Mouse (Mus musculus) CH12.LX (cell line): ENCODE results near the gene Slc30a9. TPM values are rescaled to one million over a fixed set of nuclear protein-coding genes. Genes with fewer than 3 reads are reported as not detected.

ENCODE experiments used
- DNase-seq: peaks from one replicate; pipeline ENCODE4 v3.0.0-alpha.2; 2013; ENCODE audit errors: extremely low read depth
- H3K27ac ChIP-seq: 2 replicates; pipeline ENCODE4 v1.5.1; 2012; ENCODE audit warnings: low read depth, mild to moderate bottlenecking, control low read depth, moderate library complexity; ENCODE audit not compliant: insufficient read depth
- H3K27me3 ChIP-seq: replicated peaks from 2 replicates; pipeline ENCODE3; 2012; ENCODE audit warnings: inconsistent platforms
- H3K36me3 ChIP-seq, 2 experiments: replicated peaks in 1 of 2; 2 replicates each; pipeline versions ENCODE3 to v1.6.1; 2012; ENCODE audit warnings: inconsistent platforms in 1 of 2, low read length in 1 of 2, mild to moderate bottlenecking in 1 of 2, mixed read lengths in 1 of 2, moderate library complexity in 1 of 2; ENCODE audit not compliant: control insufficient read depth in 1 of 2, insufficient read depth in 1 of 2
- H3K4me1 ChIP-seq, 2 experiments: 2 replicates each; pipeline ENCODE4 v1.6.1; 2012; ENCODE audit warnings: inconsistent platforms in 1 of 2, moderate library complexity in 1 of 2; ENCODE audit not compliant: insufficient read depth in 2 of 2, control insufficient read depth in 1 of 2
- H3K4me2 ChIP-seq: 2 replicates; pipeline ENCODE4 v1.6.1; 2012; ENCODE audit warnings: low read depth, mild to moderate bottlenecking, control low read depth; ENCODE audit not compliant: poor library complexity, insufficient read depth, severe bottlenecking
- H3K4me3 ChIP-seq, 3 experiments: fragments of 150-350 bp in 1 of 3; sonication (generic) in 1 of 3; replicated peaks in 1 of 3; 2 replicates each; pipeline versions ENCODE3 to v1.5.1; 2011 to 2012; ENCODE audit warnings: low read depth in 2 of 3, low read length in 2 of 3, mild to moderate bottlenecking in 2 of 3, moderate library complexity in 2 of 3, control low read depth in 1 of 3, improper control_type of control experiment in 1 of 3, inconsistent platforms in 1 of 3, mixed read lengths in 1 of 3; ENCODE audit not compliant: poor library complexity in 1 of 3
- H3K79me2 ChIP-seq: replicated peaks from 2 replicates; pipeline ENCODE4 v1.6.1; 2012; ENCODE audit warnings: mild to moderate bottlenecking, moderate library complexity; ENCODE audit not compliant: control insufficient read depth, poor library complexity, insufficient read depth, severe bottlenecking; ENCODE audit errors: extremely low read depth
- H3K9ac ChIP-seq: 2 replicates; pipeline ENCODE4 v1.6.1; 2012; ENCODE audit warnings: low read depth, mild to moderate bottlenecking, control low read depth, moderate library complexity; ENCODE audit not compliant: insufficient read depth
- H3K9me3 ChIP-seq: replicated peaks from 2 replicates; pipeline ENCODE3; 2012; ENCODE audit warnings: low read length, inconsistent platforms, mixed read lengths
- GABPA ChIP-seq: IDR thresholded peaks from 2 replicates; pipeline ENCODE4 v1.6.1; 2012; ENCODE audit warnings: low read depth, low read length, improper control_type of control experiment, inconsistent platforms; ENCODE audit not compliant: insufficient replicate concordance
- MXI1 ChIP-seq: IDR thresholded peaks from 2 replicates; pipeline ENCODE4 v1.6.1; 2011; ENCODE audit warnings: mild to moderate bottlenecking, low read depth, low read length, improper control_type of control experiment
- SMC3 ChIP-seq: IDR thresholded peaks from 2 replicates; pipeline ENCODE4 v1.6.1; 2011; ENCODE audit warnings: low read depth, low read length, improper control_type of control experiment
- TBP ChIP-seq: conservative IDR thresholded peaks from 2 replicates; pipeline ENCODE4 v1.6.1; 2011; ENCODE audit warnings: low read depth, low read length, improper control_type of control experiment
- TCF12 ChIP-seq: IDR thresholded peaks from 2 replicates; pipeline ENCODE4 v1.6.1; 2014; ENCODE audit warnings: low read depth, mild to moderate bottlenecking, inconsistent platforms, low read length, improper control_type of control experiment
- UBTF ChIP-seq: IDR thresholded peaks from 2 replicates; pipeline ENCODE4 v1.6.1; 2012; ENCODE audit warnings: low read depth, mild to moderate bottlenecking, inconsistent platforms, low read length, improper control_type of control experiment, moderate library complexity
- USF1 ChIP-seq: IDR thresholded peaks from 2 replicates; pipeline ENCODE4 v1.6.1; 2014; ENCODE audit warnings: low read depth, mild to moderate bottlenecking, inconsistent platforms, low read length, improper control_type of control experiment
- dilution Hi-C: fragments of 300-500 bp; cut with MboI; formaldehyde crosslinking; loops from 2 replicates; pipeline ENCODE4 v1.14.3; 2020; ENCODE audit warnings: low sequenced_read_pairs; ENCODE audit not compliant: extremely low pct_unique_long_range_greater_than_20kb, extremely low pct_ligation_motif_present
- in situ Hi-C: fragments of 300-500 bp; cut with MboI; formaldehyde crosslinking; loops from 3 replicates; pipeline ENCODE4 v1.14.3; 2019; ENCODE audit warnings: low sequenced_read_pairs, low pct_ligation_motif_present, low pct_unique_long_range_greater_than_20kb, mixed read lengths
- polyA plus RNA-seq: library from polyadenylated mRNA; unstranded; fragments of >175 nt; gene quantifications from 2 replicates; pipeline ENCODE4 v1.2.1, GENCODE M21; 2012; ENCODE audit warnings: low read depth; ENCODE audit not compliant: insufficient read length
- total RNA-seq, 2 experiments: library from RNA; depleted of rRNA; stranded (reverse); fragments of 300-350 nt in 1 of 2; fragments of >200 nt in 1 of 2; gene quantifications; 2 replicates each; pipeline ENCODE4 v1.2.3; 2012 to 2014

Slc30a9 gene
- total and polyA plus RNA-seq, 3 experiments: 19.6 to 41.2 (median 35.6) TPM

DNA sequence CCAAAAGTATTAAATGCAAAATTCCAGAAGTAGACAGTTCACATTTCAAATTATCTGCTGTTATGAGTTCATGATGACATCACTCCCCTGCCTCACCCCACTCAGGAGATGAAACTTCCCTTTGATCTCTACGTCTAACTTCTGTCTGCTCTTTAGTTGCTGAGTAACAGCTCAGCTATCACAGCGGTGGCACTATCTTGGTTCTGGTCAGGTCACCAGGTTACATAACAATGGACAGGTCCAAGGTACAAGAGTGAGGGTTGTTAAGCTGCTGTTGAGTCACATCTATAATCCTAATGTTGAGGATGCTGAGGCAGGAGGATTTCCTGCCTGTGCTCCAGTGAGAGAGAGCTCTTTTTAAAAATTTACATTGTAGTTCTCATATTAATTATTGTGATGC lies 56.2 kb downstream of the Slc30a9 start:
- H3K36me3 ChIP-seq: no peaks in the 10 kb centered on the region
- H3K27me3 ChIP-seq: no peaks in the 10 kb centered on the region
- no peak for DNase-seq
- no peaks in the 10 kb centered on the region for H3K79me2 ChIP-seq
- no peak overlapping the region for H3K27ac ChIP-seq
- no peaks in the 10 kb centered on the region for H3K9me3 ChIP-seq
- H3K4me1 ChIP-seq: peaks cover 0 to 17% of the 10 kb centered on the region in 2 experiments; a peak in 3 of 4 replicates
- H3K4me2 ChIP-seq: no peak overlapping the region
- no peak overlapping the region for H3K9ac ChIP-seq
- TF ChIP-seq USF1 (no peak), UBTF (no peak), SMC3 (no peak), TBP (no peak), TCF12 (no peak)
- in situ Hi-C loops (no loop called here), dilution Hi-C loops (no loop called here)
- H3K4me3 ChIP-seq: no peak overlapping the region

DNA sequence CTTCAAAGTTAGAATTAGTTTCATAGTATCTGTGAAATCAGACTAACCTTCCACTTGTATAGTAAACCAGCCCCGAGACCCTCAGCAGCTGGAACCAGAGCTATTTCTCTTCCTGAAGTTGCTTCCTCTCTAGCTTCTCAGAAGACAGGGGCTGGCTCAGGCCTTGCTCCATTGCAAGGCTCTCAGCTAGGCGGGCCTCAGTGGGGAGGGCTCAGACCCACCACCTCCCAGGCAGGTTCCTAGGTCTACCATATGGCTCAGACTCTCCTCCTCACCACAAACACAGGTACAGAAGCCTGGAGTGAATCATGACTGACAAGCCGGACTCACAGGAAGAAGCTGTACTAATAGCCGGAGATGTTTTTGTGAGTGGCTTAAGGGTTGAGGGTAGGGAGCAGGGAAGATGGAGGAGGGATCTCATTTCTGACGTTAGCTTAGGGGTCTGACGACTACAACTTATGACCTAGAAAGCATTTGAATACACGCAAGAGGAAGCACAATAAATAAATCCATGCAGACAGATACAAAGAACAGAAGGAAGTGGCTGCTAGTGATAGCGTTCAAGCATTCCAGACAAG lies 70.4 kb downstream of the Slc30a9 start:
- no peaks in the 10 kb centered on the region for H3K79me2 ChIP-seq
- dilution Hi-C loops: no loop called here
- no peak overlapping the region for H3K9ac ChIP-seq
- H3K4me3 ChIP-seq: no peak overlapping the region
- no peaks in the 10 kb centered on the region for H3K9me3 ChIP-seq
- H3K36me3 ChIP-seq: no peaks in the 10 kb centered on the region
- no peak overlapping the region for H3K4me2 ChIP-seq
- H3K27ac ChIP-seq: no peak overlapping the region
- TF ChIP-seq MXI1: no peak
- no peak for TF ChIP-seq GABPA
- TF ChIP-seq, all 38 proteins: peak for 0
- no peaks in the 10 kb centered on the region for H3K27me3 ChIP-seq
- H3K4me1 ChIP-seq: 0 out of 4 replicates have a peak, but pooled peaks cover 0 to 4% of the 10 kb centered on the region in 2 experiments
- DNase-seq: no peak
- in situ Hi-C loops: no loop called here

DNA sequence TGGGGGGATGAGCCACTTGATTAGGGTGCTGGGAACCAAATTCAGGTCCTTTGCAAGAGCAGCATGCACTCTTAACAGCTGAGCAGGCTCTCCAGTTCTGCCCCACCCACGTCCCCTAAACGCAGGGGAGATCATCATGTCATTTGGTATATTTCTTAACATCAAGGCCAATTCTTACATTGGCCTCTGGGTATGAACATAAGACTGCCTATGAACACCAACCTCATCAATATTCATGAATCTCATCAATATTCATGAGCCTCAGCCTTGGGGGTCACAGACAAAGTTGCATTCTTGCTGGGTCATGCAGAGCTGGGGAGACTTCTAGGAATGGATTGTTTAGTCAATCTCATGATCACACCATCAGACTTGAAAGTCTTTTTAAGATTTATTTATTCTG lies 74.9 kb downstream of the Slc30a9 start:
- Histone ChIP-seq H3K9me3 (no peaks in the 10 kb centered on the region), H3K4me3 (no peak overlapping the region), H3K79me2 (no peaks in the 10 kb centered on the region), H3K4me2 (no peak overlapping the region), H3K4me1 (0 out of 4 replicates have a peak, but pooled peaks cover 0 to 4% of the 10 kb centered on the region in 2 experiments), H3K27me3 (no peaks in the 10 kb centered on the region), H3K9ac (no peak overlapping the region), H3K36me3 (no peaks in the 10 kb centered on the region), H3K27ac (no peak overlapping the region)
- DNase-seq: no peak
- dilution Hi-C loops: no loop called here
- TF ChIP-seq GABPA: no peak
- in situ Hi-C loops: no loop called here
